Mouse (Mus musculus): ENCODE data around the gene Zkscan7. TPM values are rescaled to one million over a fixed set of nuclear protein-coding genes. Genes with fewer than 3 reads are reported as not detected.
A peak's percentile ranks its signal among the peaks of the same experiment; 100 is the strongest.

The Zkscan7 gene
- polyA plus RNA-seq, 1 experiment: 4.1 TPM

- DNase-seq (ENCODE audit: extremely low spot score in 1 of 2, low spot score in 1 of 2): no peak
These were observed 15.6 kb downstream of the Zkscan7 start for GRCm38 (mm10) chr9:122901047-122901446.

- peak; percentile 7 to 41 for DNase-seq (ENCODE audit: extremely low spot score in 1 of 2, low spot score in 1 of 2)
These were observed 17.4 kb downstream of the Zkscan7 start for GRCm38 (mm10) chr9:122902717-122903535.

GRCm38 (mm10) chr9:122922436-122922835, 37.0 kb downstream of the Zkscan7 start:
- no peak for DNase-seq (ENCODE audit: extremely low spot score in 1 of 2, low spot score in 1 of 2)

DNA sequence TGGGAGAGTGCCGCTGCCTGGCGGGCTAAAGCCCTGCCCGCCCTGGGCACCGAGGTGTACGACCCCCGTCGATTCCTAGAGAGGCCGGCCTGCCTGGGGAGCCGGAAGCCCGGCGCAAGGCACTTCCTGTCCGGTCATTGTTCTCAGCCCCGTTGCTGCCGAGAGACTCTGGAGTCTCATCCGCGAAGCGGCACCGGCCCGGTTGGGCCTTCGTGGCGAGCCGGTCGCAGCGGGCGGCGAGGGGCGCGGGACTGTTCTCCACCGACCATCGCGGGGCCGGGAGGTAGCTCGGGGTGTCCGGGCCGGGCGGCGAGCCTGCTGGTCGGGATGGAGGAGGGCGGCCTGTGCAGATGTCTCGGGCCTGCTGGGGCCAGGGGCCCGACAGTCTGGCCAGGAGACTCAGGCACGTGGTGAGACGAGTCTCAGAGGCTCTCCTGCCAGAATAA, 37.5 kb downstream of the Zkscan7 start, which contains the start of gene Zfp105:
TSS of gene Zfp105 (plus strand) at position 137 of the 446 bp plus-strand sequence.
- DNase-seq (ENCODE audit: extremely low spot score in 1 of 2, low spot score in 1 of 2): peak; percentile 27 to 63

GRCm38 (mm10) chr9:122928915-122929314, 43.4 kb downstream of the Zkscan7 start:
- no peak for DNase-seq (ENCODE audit: extremely low spot score in 1 of 2, low spot score in 1 of 2)

Other genes starting within 250 kb of the Zkscan7 start
- not detected in 2 replicates for gene Topaz1, start 138.3 kb upstream of the Zkscan7 start, polyA plus RNA-seq (2012; rRNA removed)
- gene Tcaim, start 80.1 kb upstream of the Zkscan7 start, polyA plus RNA-seq (2012; rRNA removed): 12.2 and 14.7 TPM in 2 replicates
- not detected in 2 replicates for gene Gm35549, start 41.6 kb upstream of the Zkscan7 start, polyA plus RNA-seq (2012; rRNA removed)
- gene Zfp445, start 19.7 kb upstream of the Zkscan7 start, polyA plus RNA-seq (2012; rRNA removed): 141 and 158 TPM in 2 replicates
- 4.8 and 5.9 TPM in 2 replicates for gene Zfp105, start 37.4 kb downstream of the Zkscan7 start, polyA plus RNA-seq (2012; rRNA removed)
- gene 1110059G10Rik, start 65.3 kb downstream of the Zkscan7 start, polyA plus RNA-seq (2012; rRNA removed): 20.5 and 20.7 TPM in 2 replicates
- 1.1 and 1.9 TPM in 2 replicates for gene Kif15, start 65.4 kb downstream of the Zkscan7 start, polyA plus RNA-seq (2012; rRNA removed)
- gene Tmem42, start 135.6 kb downstream of the Zkscan7 start, polyA plus RNA-seq (2012; rRNA removed): 31.0 and 34.1 TPM in 2 replicates
- 1.4 and 1.5 TPM in 2 replicates for gene Tgm4, start 149.0 kb downstream of the Zkscan7 start, polyA plus RNA-seq (2012; rRNA removed)
- 62.0 and 63.7 TPM in 2 replicates for gene Zdhhc3, start 227.5 kb downstream of the Zkscan7 start, polyA plus RNA-seq (2012; rRNA removed)
- 65.5 and 71.4 TPM in 2 replicates for gene Exosc7, start 227.5 kb downstream of the Zkscan7 start, polyA plus RNA-seq (2012; rRNA removed)

Measured in frontal cortex, adult 2 months (tissue).